Mouse (Mus musculus) lung, postnatal 0 days (tissue): ENCODE measurements around the gene Ppp1r15b. TPM values are rescaled to one million over a fixed set of nuclear protein-coding genes. Genes with fewer than 3 reads are reported as not detected.

Experiments used
- ATAC-seq: fragments of 200-750 bp; cut with Nextera tagmentation; 2 replicates; pipeline ENCODE4 v1.8.0; 2017; ENCODE audit warnings: moderate library complexity
- DNase-seq: peaks from one replicate; pipeline ENCODE4 v3.0.0-alpha.2; 2016; ENCODE audit warnings: low spot score
- H3K27ac ChIP-seq: fragments of 300-500 bp; sonication (generic); 2 replicates; pipeline ENCODE4 v1.5.1; 2014; ENCODE audit warnings: antibody characterized with exemption, mild to moderate bottlenecking, low read length, mixed read lengths
- H3K27me3 ChIP-seq: fragments of 300-500 bp; sonication (generic); replicated peaks from 2 replicates; pipeline ENCODE4 v1.6.1; 2014; ENCODE audit warnings: low read length, mixed read lengths; ENCODE audit not compliant: insufficient read depth
- H3K36me3 ChIP-seq: fragments of 300-500 bp; sonication (generic); 2 replicates; pipeline ENCODE4 v1.6.1; 2014; ENCODE audit warnings: low read length, mixed read lengths; ENCODE audit not compliant: insufficient read depth
- H3K4me1 ChIP-seq: fragments of 300-500 bp; sonication (generic); 2 replicates; pipeline ENCODE4 v1.6.1; 2014; ENCODE audit warnings: antibody characterized with exemption, low read depth, low read length, mixed read lengths; ENCODE audit not compliant: insufficient read depth
- H3K4me2 ChIP-seq: fragments of 300-500 bp; sonication (generic); replicated peaks from 2 replicates; pipeline ENCODE4 v1.6.1; 2014; ENCODE audit warnings: low read depth, mild to moderate bottlenecking, low read length, moderate library complexity, mixed read lengths
- H3K4me3 ChIP-seq: fragments of 300-500 bp; sonication (generic); 2 replicates; pipeline ENCODE4 v1.5.1; 2014; ENCODE audit warnings: low read depth, low read length
- H3K9ac ChIP-seq: fragments of 300-500 bp; sonication (generic); replicated peaks from 2 replicates; pipeline ENCODE4 v1.6.1; 2014; ENCODE audit warnings: low read depth, mild to moderate bottlenecking
- H3K9me3 ChIP-seq: fragments of 300-500 bp; sonication (generic); 2 replicates; pipeline ENCODE4 v1.6.1; 2016; ENCODE audit warnings: low read length, mixed read lengths
- CTCF ChIP-seq: IDR thresholded peaks from 2 replicates; pipeline ENCODE4 v1.5.1; 2016; ENCODE audit warnings: antibody characterized with exemption, mild to moderate bottlenecking
- EP300 ChIP-seq: IDR thresholded peaks from 2 replicates; pipeline ENCODE4 v1.6.1; 2016; ENCODE audit warnings: antibody characterized with exemption, mild to moderate bottlenecking, control low read depth
- WGBS: fragments of 180-500 bp; shearing (Covaris S2); extraction: QIAGEN DNeasy Blood & Tissue Kit; methylation state at CpG from one replicate; pipeline ENCODE4 v1.1.7; 2014; 5-methylcytosine and 5-hydroxymethylcytosine counted together
- polyA plus RNA-seq: library from polyadenylated mRNA; unstranded; fragments of >200 nt; fragmentation: Nextera tagmentation; extraction: Ambion mirVana; gene quantifications from 2 replicates; pipeline ENCODE4 v1.2.1, GENCODE M21; 2015

Ppp1r15b gene
- polyA plus RNA-seq, 1 experiment from 2014 or later: 19.5 TPM

GRCm38 (mm10) chr1:133147324-133147723, 16.4 kb downstream of the Ppp1r15b start:
- no peaks in the 10 kb centered on the region for H3K36me3 ChIP-seq
- H3K27me3 ChIP-seq: no peaks in the 10 kb centered on the region
- H3K27ac ChIP-seq: no peak overlapping the region
- no peaks in the 10 kb centered on the region for H3K4me1 ChIP-seq
- ATAC-seq (peak; percentile 36; the same call in 1 of the 2 replicates), DNase-seq (peak; percentile 60)
- TF ChIP-seq CTCF: no peak
- no peak for TF ChIP-seq EP300
- no peak overlapping the region for H3K4me3 ChIP-seq
- H3K9ac ChIP-seq: no peak overlapping the region
- no peak overlapping the region for H3K4me2 ChIP-seq
- WGBS: 52% methylated on average over 5 of the region's 5 CpGs
- H3K9me3 ChIP-seq: no peaks in the 10 kb centered on the region

GRCm38 (mm10) chr1:133148122-133148521, 17.2 kb downstream of the Ppp1r15b start:
- H3K4me1 ChIP-seq: no peaks in the 10 kb centered on the region
- no peak overlapping the region for H3K27ac ChIP-seq
- DNase-seq: no peak
- 97% methylated on average over 8 of the region's 8 CpGs for WGBS
- TF ChIP-seq CTCF: no peak
- TF ChIP-seq EP300: no peak
- no peaks in the 10 kb centered on the region for H3K27me3 ChIP-seq
- no peak overlapping the region for H3K9ac ChIP-seq
- H3K9me3 ChIP-seq: no peaks in the 10 kb centered on the region
- ATAC-seq: no peak
- H3K4me3 ChIP-seq: no peak overlapping the region
- H3K36me3 ChIP-seq: no peaks in the 10 kb centered on the region
- no peak overlapping the region for H3K4me2 ChIP-seq

GRCm38 (mm10) chr1:133150556-133150955, 19.6 kb downstream of the Ppp1r15b start:
- DNase-seq: no peak
- Histone ChIP-seq H3K27ac (no peak overlapping the region), H3K9me3 (no peaks in the 10 kb centered on the region), H3K27me3 (no peaks in the 10 kb centered on the region), H3K4me3 (no peak overlapping the region), H3K9ac (no peak overlapping the region), H3K36me3 (no peaks in the 10 kb centered on the region), H3K4me2 (no peak overlapping the region), H3K4me1 (no peaks in the 10 kb centered on the region)
- 97% methylated on average over 2 of the region's 2 CpGs for WGBS
- ATAC-seq: no peak
- no peak for TF ChIP-seq EP300
- TF ChIP-seq CTCF: no peak

GRCm38 (mm10) chr1:133152213-133152612, 21.3 kb downstream of the Ppp1r15b start:
- no peak overlapping the region for H3K9ac ChIP-seq
- DNase-seq (no peak), ATAC-seq (no peak)
- no peaks in the 10 kb centered on the region for H3K4me1 ChIP-seq
- H3K36me3 ChIP-seq: no peaks in the 10 kb centered on the region
- H3K9me3 ChIP-seq: no peaks in the 10 kb centered on the region
- no peak overlapping the region for H3K4me2 ChIP-seq
- TF ChIP-seq CTCF: no peak
- WGBS: 86% methylated on average over 3 of the region's 3 CpGs
- no peaks in the 10 kb centered on the region for H3K27me3 ChIP-seq
- no peak overlapping the region for H3K4me3 ChIP-seq
- no peak overlapping the region for H3K27ac ChIP-seq

GRCm38 (mm10) chr1:133155270-133155669, 24.3 kb downstream of the Ppp1r15b start:
- H3K4me3 ChIP-seq: no peak overlapping the region
- no peak overlapping the region for H3K4me2 ChIP-seq
- H3K36me3 ChIP-seq: no peaks in the 10 kb centered on the region
- no peak for TF ChIP-seq CTCF
- 0 out of 2 replicates have a peak, but pooled peaks have one; percentile 37 for TF ChIP-seq EP300
- no peaks in the 10 kb centered on the region for H3K4me1 ChIP-seq
- no peak overlapping the region for H3K9ac ChIP-seq
- ATAC-seq (peak; percentile 70), DNase-seq (peak; percentile 63)
- WGBS: 54% methylated on average over 6 of the region's 6 CpGs
- no peaks in the 10 kb centered on the region for H3K9me3 ChIP-seq
- no peak overlapping the region for H3K27ac ChIP-seq
- no peaks in the 10 kb centered on the region for H3K27me3 ChIP-seq

- Histone ChIP-seq H3K36me3 (no peaks in the 10 kb centered on the region), H3K4me2 (peak overlapping the region; percentile 42), H3K27me3 (peaks cover 24% of the 10 kb centered on the region), H3K9ac (no peak overlapping the region), H3K4me1 (no peaks in the 10 kb centered on the region), H3K9me3 (no peaks in the 10 kb centered on the region), H3K4me3 (no peak overlapping the region), H3K27ac (0 out of 2 replicates have a peak overlapping the region, but pooled peaks have one; percentile 20)
- ATAC-seq (peak; percentile 56), DNase-seq (peak; percentile 65)
- WGBS: 7% methylated on average over 7 of the region's 7 CpGs
- TF ChIP-seq EP300 (no peak), CTCF (no peak)
Measured at GRCm38 (mm10) chr1:133159128-133159564, 28.2 kb downstream of the Ppp1r15b start.

- DNase-seq (no peak), ATAC-seq (no peak)
- no peak overlapping the region for H3K4me3 ChIP-seq
- H3K27me3 ChIP-seq: peaks cover 34% of the 10 kb centered on the region
- no peaks in the 10 kb centered on the region for H3K9me3 ChIP-seq
- WGBS: 48% methylated on average over 4 of the region's 4 CpGs
- TF ChIP-seq EP300 (no peak), CTCF (no peak)
- H3K9ac ChIP-seq: no peak overlapping the region
- no peak overlapping the region for H3K27ac ChIP-seq
- H3K36me3 ChIP-seq: no peaks in the 10 kb centered on the region
- H3K4me2 ChIP-seq: no peak overlapping the region
- no peaks in the 10 kb centered on the region for H3K4me1 ChIP-seq
Measured at GRCm38 (mm10) chr1:133161559-133161958, 30.6 kb downstream of the Ppp1r15b start.
